Mouse (Mus musculus): ENCODE data around the gene Macrod2. TPM values are rescaled to one million over a fixed set of nuclear protein-coding genes. Genes with fewer than 3 reads are reported as not detected.
A peak's percentile ranks its signal among the peaks of the same experiment; 100 is the strongest.

Macrod2 gene
- polyA plus RNA-seq, 1 experiment from 2014 or later, result 32.9 TPM

- H3K27me3 ChIP-seq (replicated peaks; ENCODE audit: control insufficient read depth, insufficient read depth, low read length), result no peaks in the 10 kb centered on the region
- no peak overlapping the region for H3K27ac ChIP-seq (ENCODE audit: low read length)
- H3K4me3 ChIP-seq (ENCODE audit: low read length), result no peak overlapping the region
- ATAC-seq, result no peak
- 86% methylated on average over 4 of the region's 4 CpGs for WGBS
- no peak overlapping the region for H3K4me2 ChIP-seq (ENCODE audit: low read depth, low read length)
- no peaks in the 10 kb centered on the region for H3K4me1 ChIP-seq (ENCODE audit: control insufficient read depth, insufficient read depth, low read length)
- H3K9me3 ChIP-seq (ENCODE audit: control insufficient read depth, low read length), result no peaks in the 10 kb centered on the region
- no peak overlapping the region for H3K9ac ChIP-seq (ENCODE audit: low read depth, low read length)
- no peaks in the 10 kb centered on the region for H3K36me3 ChIP-seq (ENCODE audit: control insufficient read depth, insufficient read depth, low read length)
Observed at GRCm38 (mm10) chr2:140476891-140477290, 81.8 kb downstream of the Macrod2 start.

GRCm38 (mm10) chr2:140482604-140483003, 87.5 kb downstream of the Macrod2 start:
- Histone ChIP-seq H3K9ac (ENCODE audit: low read depth, low read length) (no peak overlapping the region), H3K4me1 (ENCODE audit: control insufficient read depth, insufficient read depth, low read length) (no peaks in the 10 kb centered on the region), H3K4me2 (ENCODE audit: low read depth, low read length) (no peak overlapping the region), H3K4me3 (ENCODE audit: low read length) (no peak overlapping the region), H3K27me3 (replicated peaks; ENCODE audit: control insufficient read depth, insufficient read depth, low read length) (no peaks in the 10 kb centered on the region), H3K9me3 (ENCODE audit: control insufficient read depth, low read length) (no peaks in the 10 kb centered on the region), H3K36me3 (ENCODE audit: control insufficient read depth, insufficient read depth, low read length) (no peaks in the 10 kb centered on the region), H3K27ac (ENCODE audit: low read length) (no peak overlapping the region)
- no peak for ATAC-seq
- 80% methylated on average over 2 of the region's 2 CpGs for WGBS

GRCm38 (mm10) chr2:140497688-140498087, 102.6 kb downstream of the Macrod2 start:
- Histone ChIP-seq H3K36me3 (ENCODE audit: control insufficient read depth, insufficient read depth, low read length) (no peaks in the 10 kb centered on the region), H3K9ac (ENCODE audit: low read depth, low read length) (no peak overlapping the region), H3K4me2 (ENCODE audit: low read depth, low read length) (no peak overlapping the region), H3K27ac (ENCODE audit: low read length) (no peak overlapping the region), H3K27me3 (replicated peaks; ENCODE audit: control insufficient read depth, insufficient read depth, low read length) (no peaks in the 10 kb centered on the region), H3K4me3 (ENCODE audit: low read length) (no peak overlapping the region), H3K9me3 (ENCODE audit: control insufficient read depth, low read length) (no peaks in the 10 kb centered on the region), H3K4me1 (ENCODE audit: control insufficient read depth, insufficient read depth, low read length) (no peaks in the 10 kb centered on the region)
- 56% methylated on average over 3 of the region's 3 CpGs for WGBS
- no peak for ATAC-seq

- Histone ChIP-seq H3K9ac (ENCODE audit: low read depth, low read length) (no peak overlapping the region), H3K4me1 (ENCODE audit: control insufficient read depth, insufficient read depth, low read length) (no peaks in the 10 kb centered on the region), H3K27me3 (replicated peaks; ENCODE audit: control insufficient read depth, insufficient read depth, low read length) (no peaks in the 10 kb centered on the region), H3K4me3 (ENCODE audit: low read length) (no peak overlapping the region), H3K9me3 (ENCODE audit: control insufficient read depth, low read length) (no peaks in the 10 kb centered on the region), H3K36me3 (ENCODE audit: control insufficient read depth, insufficient read depth, low read length) (no peaks in the 10 kb centered on the region), H3K4me2 (ENCODE audit: low read depth, low read length) (no peak overlapping the region), H3K27ac (ENCODE audit: low read length) (no peak overlapping the region)
- ATAC-seq, result peak; percentile 77; the same call in 1 of the 2 replicates
- WGBS, result 18% methylated on average over 5 of the region's 5 CpGs
Observed at GRCm38 (mm10) chr2:140500951-140501350, 105.8 kb downstream of the Macrod2 start.

GRCm38 (mm10) chr2:140521472-140521871, 126.4 kb downstream of the Macrod2 start:
- 89% methylated on average over 2 of the region's 2 CpGs for WGBS
- Histone ChIP-seq H3K4me3 (ENCODE audit: low read length) (no peak overlapping the region), H3K27ac (ENCODE audit: low read length) (no peak overlapping the region), H3K36me3 (ENCODE audit: control insufficient read depth, insufficient read depth, low read length) (no peaks in the 10 kb centered on the region), H3K27me3 (replicated peaks; ENCODE audit: control insufficient read depth, insufficient read depth, low read length) (no peaks in the 10 kb centered on the region), H3K4me2 (ENCODE audit: low read depth, low read length) (no peak overlapping the region), H3K4me1 (ENCODE audit: control insufficient read depth, insufficient read depth, low read length) (no peaks in the 10 kb centered on the region), H3K9ac (ENCODE audit: low read depth, low read length) (no peak overlapping the region), H3K9me3 (ENCODE audit: control insufficient read depth, low read length) (no peaks in the 10 kb centered on the region)
- no peak for ATAC-seq

- no peak for ATAC-seq
Observed at GRCm38 (mm10) chr2:140530214-140530613, 135.1 kb downstream of the Macrod2 start.

GRCm38 (mm10) chr2:140532024-140532423, 136.9 kb downstream of the Macrod2 start:
- no peaks in the 10 kb centered on the region for H3K9me3 ChIP-seq (ENCODE audit: control insufficient read depth, low read length)
- no peaks in the 10 kb centered on the region for H3K36me3 ChIP-seq (ENCODE audit: control insufficient read depth, insufficient read depth, low read length)
- no peak overlapping the region for H3K9ac ChIP-seq (ENCODE audit: low read depth, low read length)
- H3K4me2 ChIP-seq (ENCODE audit: low read depth, low read length), result no peak overlapping the region
- H3K4me3 ChIP-seq (ENCODE audit: low read length), result no peak overlapping the region
- H3K27ac ChIP-seq (ENCODE audit: low read length), result no peak overlapping the region
- WGBS, result 52% methylated on average over 3 of the region's 3 CpGs
- H3K27me3 ChIP-seq (replicated peaks; ENCODE audit: control insufficient read depth, insufficient read depth, low read length), result no peaks in the 10 kb centered on the region
- H3K4me1 ChIP-seq (ENCODE audit: control insufficient read depth, insufficient read depth, low read length), result no peaks in the 10 kb centered on the region
- ATAC-seq, result no peak

More at GRCm38 (mm10) chr2:140530214-140530613, 135.1 kb downstream of the Macrod2 start:
- WGBS, result 64% methylated on average over 2 of the region's 2 CpGs
- no peaks in the 10 kb centered on the region for H3K9me3 ChIP-seq (ENCODE audit: control insufficient read depth, low read length)
- no peak overlapping the region for H3K4me2 ChIP-seq (ENCODE audit: low read depth, low read length)
- no peak overlapping the region for H3K27ac ChIP-seq (ENCODE audit: low read length)
- no peaks in the 10 kb centered on the region for H3K4me1 ChIP-seq (ENCODE audit: control insufficient read depth, insufficient read depth, low read length)
- no peak overlapping the region for H3K9ac ChIP-seq (ENCODE audit: low read depth, low read length)
- no peaks in the 10 kb centered on the region for H3K36me3 ChIP-seq (ENCODE audit: control insufficient read depth, insufficient read depth, low read length)
- H3K4me3 ChIP-seq (ENCODE audit: low read length), result no peak overlapping the region
- H3K27me3 ChIP-seq (replicated peaks; ENCODE audit: control insufficient read depth, insufficient read depth, low read length), result no peaks in the 10 kb centered on the region

DNA sequence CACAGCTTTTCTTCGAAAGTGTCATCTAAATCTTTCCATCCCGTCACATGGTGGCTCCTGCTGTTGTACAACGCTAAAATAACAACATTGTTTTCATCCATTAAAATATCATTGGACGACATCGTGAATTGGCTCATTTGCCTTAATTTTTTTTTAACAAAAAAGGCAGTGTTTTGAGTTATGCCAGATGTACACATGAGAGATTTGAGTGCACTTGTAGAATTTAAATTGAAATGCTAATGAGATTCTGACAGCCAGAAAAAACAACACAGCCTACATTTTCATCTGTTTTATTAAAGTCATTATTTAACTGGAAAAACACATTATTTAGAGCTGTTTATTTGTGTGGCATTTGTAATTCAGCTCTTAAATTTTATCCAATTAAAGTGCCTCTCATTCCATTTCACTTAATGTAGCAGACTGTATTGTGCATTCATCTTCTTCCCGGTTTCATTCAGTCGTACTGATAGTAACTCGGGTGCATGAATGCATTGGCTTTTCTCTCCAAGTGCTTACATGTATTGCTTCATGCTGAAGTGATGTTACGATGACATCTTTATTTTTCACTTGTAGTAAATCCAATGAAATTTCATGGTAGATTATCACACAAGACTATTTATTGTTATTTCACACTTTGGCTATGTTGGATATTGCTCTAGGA, 137.9 kb downstream of the Macrod2 start:
- 65% methylated on average over 9 of the region's 9 CpGs for WGBS
- no peak overlapping the region for H3K4me3 ChIP-seq (ENCODE audit: low read length)
- H3K9me3 ChIP-seq (ENCODE audit: control insufficient read depth, low read length), result no peaks in the 10 kb centered on the region
- H3K9ac ChIP-seq (ENCODE audit: low read depth, low read length), result no peak overlapping the region
- H3K4me1 ChIP-seq (ENCODE audit: control insufficient read depth, insufficient read depth, low read length), result no peaks in the 10 kb centered on the region
- no peaks in the 10 kb centered on the region for H3K27me3 ChIP-seq (replicated peaks; ENCODE audit: control insufficient read depth, insufficient read depth, low read length)
- no peak overlapping the region for H3K4me2 ChIP-seq (ENCODE audit: low read depth, low read length)
- H3K27ac ChIP-seq (ENCODE audit: low read length), result no peak overlapping the region
- ATAC-seq, result no peak
- H3K36me3 ChIP-seq (ENCODE audit: control insufficient read depth, insufficient read depth, low read length), result no peaks in the 10 kb centered on the region

- no peaks in the 10 kb centered on the region for H3K36me3 ChIP-seq (ENCODE audit: control insufficient read depth, insufficient read depth, low read length)
- ATAC-seq, result no peak
Observed at GRCm38 (mm10) chr2:140533621-140534020, 138.5 kb downstream of the Macrod2 start.

DNA sequence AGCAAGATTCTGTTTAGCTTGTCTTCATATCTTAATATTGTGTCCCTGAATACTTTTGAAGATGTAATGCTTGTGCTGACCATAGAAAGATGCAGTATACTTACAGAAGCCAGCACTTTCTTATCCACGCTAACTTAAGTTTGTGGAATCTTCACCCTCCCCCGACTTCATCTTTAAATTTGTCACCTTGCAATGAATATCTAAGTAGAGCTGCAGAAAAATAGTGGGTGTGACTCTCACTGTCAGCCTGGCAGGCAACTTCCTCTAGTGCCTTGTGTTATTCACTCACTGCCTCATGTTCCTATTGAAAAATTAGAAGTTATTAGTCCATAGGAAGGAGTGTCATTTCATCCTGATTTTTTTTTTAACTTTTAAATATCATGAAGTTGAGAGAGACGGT, 139.5 kb downstream of the Macrod2 start:
- no peaks in the 10 kb centered on the region for H3K27me3 ChIP-seq (replicated peaks; ENCODE audit: control insufficient read depth, insufficient read depth, low read length)
- no peaks in the 10 kb centered on the region for H3K9me3 ChIP-seq (ENCODE audit: control insufficient read depth, low read length)
- H3K4me3 ChIP-seq (ENCODE audit: low read length), result no peak overlapping the region
- no peak overlapping the region for H3K4me2 ChIP-seq (ENCODE audit: low read depth, low read length)
- ATAC-seq, result no peak
- no peaks in the 10 kb centered on the region for H3K4me1 ChIP-seq (ENCODE audit: control insufficient read depth, insufficient read depth, low read length)
- H3K36me3 ChIP-seq (ENCODE audit: control insufficient read depth, insufficient read depth, low read length), result no peaks in the 10 kb centered on the region
- H3K9ac ChIP-seq (ENCODE audit: low read depth, low read length), result no peak overlapping the region
- 91% methylated on average over 3 of the region's 3 CpGs for WGBS
- H3K27ac ChIP-seq (ENCODE audit: low read length), result no peak overlapping the region

More at GRCm38 (mm10) chr2:140533621-140534020, 138.5 kb downstream of the Macrod2 start:
- Histone ChIP-seq H3K4me2 (ENCODE audit: low read depth, low read length) (no peak overlapping the region), H3K27ac (ENCODE audit: low read length) (no peak overlapping the region), H3K9me3 (ENCODE audit: control insufficient read depth, low read length) (no peaks in the 10 kb centered on the region), H3K4me3 (ENCODE audit: low read length) (no peak overlapping the region), H3K27me3 (replicated peaks; ENCODE audit: control insufficient read depth, insufficient read depth, low read length) (no peaks in the 10 kb centered on the region), H3K4me1 (ENCODE audit: control insufficient read depth, insufficient read depth, low read length) (no peaks in the 10 kb centered on the region), H3K9ac (ENCODE audit: low read depth, low read length) (no peak overlapping the region)
- WGBS, result 81% methylated on average over 8 of the region's 8 CpGs

All from intestine, embryonic 16.5 days (tissue).